Mouse (Mus musculus) cerebellum, adult 9-11 months (tissue): Measurements from ENCODE around the gene Gm10134.

Source experiments
- DNase-seq: peaks from one replicate; pipeline ENCODE4 v3.0.0; 2022

Gene Gm10134

GRCm38 (mm10) chr2:28505795-28506194 lies at the start of gene Gm10134:
Gene Gm10134 (plus strand): TSS chr2:28506095.
- DNase-seq = no peak

GRCm38 (mm10) chr2:28456616-28457015 lies 49.3 kb upstream of the Gm10134 start:
- DNase-seq = no peak

GRCm38 (mm10) chr2:28463919-28464318 lies 42.0 kb upstream of the Gm10134 start:
- peak; percentile 63 for DNase-seq

- DNase-seq = no peak
Observed at GRCm38 (mm10) chr2:28464919-28465318, 41.0 kb upstream of the Gm10134 start.

GRCm38 (mm10) chr2:28465836-28466518 lies 39.9 kb upstream of the Gm10134 start, which contains the start of gene 1700007K13Rik:
Gene 1700007K13Rik (minus strand): TSS chr2:28466332.
- peak; percentile 81 for DNase-seq

- DNase-seq = peak; percentile 86
Observed at GRCm38 (mm10) chr2:28467860-28468485, 37.9 kb upstream of the Gm10134 start, which contains the start of gene Mrps2. Gene Mrps2 (plus strand): TSS chr2:28468066.

GRCm38 (mm10) chr2:28468486-28469225 lies 37.2 kb upstream of the Gm10134 start:
- peak; percentile 35 for DNase-seq

GRCm38 (mm10) chr2:28469461-28469860 lies 36.4 kb upstream of the Gm10134 start:
- no peak for DNase-seq

GRCm38 (mm10) chr2:28470591-28470990 lies 35.3 kb upstream of the Gm10134 start:
- DNase-seq = no peak

GRCm38 (mm10) chr2:28472011-28472410 lies 33.9 kb upstream of the Gm10134 start:
- DNase-seq = peak; percentile 5

GRCm38 (mm10) chr2:28477993-28478392 lies 27.9 kb upstream of the Gm10134 start:
- DNase-seq = peak; percentile 0

- peak; percentile 2 for DNase-seq
Observed at GRCm38 (mm10) chr2:28479208-28480204, 26.4 kb upstream of the Gm10134 start.

- no peak for DNase-seq
Observed at GRCm38 (mm10) chr2:28483861-28484260, 22.0 kb upstream of the Gm10134 start.

- DNase-seq = peak; percentile 1
Observed at GRCm38 (mm10) chr2:28494521-28494920, 11.4 kb upstream of the Gm10134 start.

GRCm38 (mm10) chr2:28495207-28495756 lies 10.6 kb upstream of the Gm10134 start:
- peak; percentile 1 for DNase-seq

- DNase-seq = peak; percentile 1
Observed at GRCm38 (mm10) chr2:28495801-28496595, 9.9 kb upstream of the Gm10134 start.

- DNase-seq = peak; percentile 4
Observed at GRCm38 (mm10) chr2:28496671-28497070, 9.2 kb upstream of the Gm10134 start, which contains the start of gene Gbgt1. Gene Gbgt1 (plus strand): TSS chr2:28496891.

- DNase-seq = peak; percentile 0
Observed at GRCm38 (mm10) chr2:28497561-28497960, 8.3 kb upstream of the Gm10134 start.

GRCm38 (mm10) chr2:28498431-28498830 lies 7.5 kb upstream of the Gm10134 start:
- peak; percentile 0 for DNase-seq

- peak; percentile 1 for DNase-seq
Observed at GRCm38 (mm10) chr2:28502987-28503386, 2.9 kb upstream of the Gm10134 start.

GRCm38 (mm10) chr2:28504676-28505075 lies 1.2 kb upstream of the Gm10134 start:
- no peak for DNase-seq
